Comparison of ENCODE assay signal across 10 mouse cellular contexts in genomic region chr5:100396753-100397152, GRCm38 (mm10).
"Had no signal": no experiment of that assay in that cellular context is flagged by ENCODE, and none has a peak within 500 bp of the region (broad histone marks: within the 10 kb centered on the region; RNA-seq: fewer than 3 reads in every experiment).

No protein-coding gene starts in this region.

- DNase-seq: retina, postnatal 1 day; right cerebral cortex, postnatal 25 days; right cerebral cortex, postnatal 4 days; spleen, adult 18-20 months; thymus, adult 18-20 months; thymus, adult 2 months; thymus, postnatal 14 days; thymus, postnatal 25 days; thymus, postnatal 36 days; thymus, postnatal 4 days had no signal
